Mouse (Mus musculus) myocyte (in vitro differentiated cells): ENCODE measurements around the gene Dnajc2. TPM values are rescaled to one million over a fixed set of nuclear protein-coding genes. Genes with fewer than 3 reads are reported as not detected.
A peak's percentile ranks its signal among the peaks of the same experiment; 100 is the strongest.

Experiments used
- H3K27me3 ChIP-seq: one replicate; pipeline ENCODE4 v1.6.1; 2011; ENCODE audit not compliant: control insufficient read depth, insufficient read depth, insufficient read length
- H3K36me3 ChIP-seq: one replicate; pipeline ENCODE4 v1.6.1; 2011; ENCODE audit not compliant: control insufficient read depth, insufficient read depth
- H3K4me2 ChIP-seq: one replicate; pipeline ENCODE4 v1.6.1; 2011; ENCODE audit warnings: low read depth, control low read depth
- H3K4me3 ChIP-seq: one replicate; pipeline ENCODE4 v1.5.1; 2011; ENCODE audit warnings: mild to moderate bottlenecking, control low read depth, moderate library complexity
- H3K79me2 ChIP-seq: one replicate; pipeline ENCODE4 v1.6.1; 2011; ENCODE audit not compliant: control insufficient read depth, insufficient read depth
- H3ac ChIP-seq: one replicate; pipeline ENCODE4 v1.6.1; 2011; ENCODE audit not compliant: control insufficient read depth, insufficient read length
- CEBPB ChIP-seq: IDR thresholded peaks from 2 replicates; pipeline ENCODE4 v1.6.1; 2011; ENCODE audit warnings: mild to moderate bottlenecking, moderate library complexity; ENCODE audit not compliant: poor library complexity, insufficient read depth, severe bottlenecking
- E2F4 ChIP-seq: IDR thresholded peaks from one replicate; pipeline ENCODE4 v1.6.1; 2011; ENCODE audit warnings: mild to moderate bottlenecking, control low read depth, moderate library complexity; ENCODE audit not compliant: insufficient read depth
- MAX ChIP-seq: IDR thresholded peaks from one replicate; pipeline ENCODE4 v1.6.1; 2011; ENCODE audit warnings: low read depth, mild to moderate bottlenecking, control low read depth
- MYOD1 ChIP-seq, 3 experiments: IDR thresholded peaks; one replicate each; pipeline ENCODE4 v1.6.1; 2011; ENCODE audit warnings: control low read depth in 2 of 3, low read depth in 2 of 3, mild to moderate bottlenecking in 2 of 3, moderate library complexity in 1 of 3; ENCODE audit not compliant: insufficient read length in 2 of 3, control insufficient read depth in 1 of 3
- MYOG ChIP-seq, 3 experiments: IDR thresholded peaks; one replicate each; pipeline ENCODE4 v1.6.1; 2011; ENCODE audit warnings: control low read depth in 2 of 3, low read depth in 2 of 3, mild to moderate bottlenecking in 2 of 3; ENCODE audit not compliant: insufficient read length in 2 of 3, control insufficient read depth in 1 of 3, insufficient read depth in 1 of 3
- POLR2A ChIP-seq: IDR thresholded peaks from one replicate; pipeline ENCODE4 v1.6.1; 2011; ENCODE audit warnings: low read depth, mild to moderate bottlenecking, control low read depth, moderate library complexity; ENCODE audit not compliant: insufficient read length
- POLR2AphosphoS2 ChIP-seq: IDR thresholded peaks from one replicate; pipeline ENCODE4 v1.6.1; 2011; ENCODE audit warnings: low read depth, control low read depth; ENCODE audit not compliant: insufficient read length
- REST ChIP-seq: IDR thresholded peaks from one replicate; pipeline ENCODE4 v1.6.1; 2011; ENCODE audit warnings: mild to moderate bottlenecking, control low read depth, moderate library complexity; ENCODE audit not compliant: insufficient read depth, insufficient read length
- SRF ChIP-seq: IDR thresholded peaks from one replicate; pipeline ENCODE4 v1.6.1; 2011; ENCODE audit warnings: low read depth; ENCODE audit not compliant: control insufficient read depth, insufficient read length
- TCF12 ChIP-seq: IDR thresholded peaks from one replicate; pipeline ENCODE4 v1.6.1; 2011; ENCODE audit warnings: mild to moderate bottlenecking, control low read depth; ENCODE audit not compliant: poor library complexity, insufficient read depth, severe bottlenecking
- TCF3 ChIP-seq: IDR thresholded peaks from one replicate; pipeline ENCODE4 v1.6.1; 2011; ENCODE audit warnings: low read depth, control low read depth; ENCODE audit not compliant: insufficient read length
- USF1 ChIP-seq: IDR thresholded peaks from one replicate; pipeline ENCODE4 v1.6.1; 2011; ENCODE audit warnings: low read depth, mild to moderate bottlenecking, control low read depth, moderate library complexity
- polyA plus RNA-seq: library from polyadenylated mRNA; unstranded; fragments of >200 nt; fragmentation: generic; extraction: Trizol; gene quantifications from one replicate; pipeline ENCODE4 v1.2.1, GENCODE M21; 2012; ENCODE audit warnings: missing spikeins

Dnajc2 gene
- polyA plus RNA-seq, 1 experiment: 15.4 TPM

DNA sequence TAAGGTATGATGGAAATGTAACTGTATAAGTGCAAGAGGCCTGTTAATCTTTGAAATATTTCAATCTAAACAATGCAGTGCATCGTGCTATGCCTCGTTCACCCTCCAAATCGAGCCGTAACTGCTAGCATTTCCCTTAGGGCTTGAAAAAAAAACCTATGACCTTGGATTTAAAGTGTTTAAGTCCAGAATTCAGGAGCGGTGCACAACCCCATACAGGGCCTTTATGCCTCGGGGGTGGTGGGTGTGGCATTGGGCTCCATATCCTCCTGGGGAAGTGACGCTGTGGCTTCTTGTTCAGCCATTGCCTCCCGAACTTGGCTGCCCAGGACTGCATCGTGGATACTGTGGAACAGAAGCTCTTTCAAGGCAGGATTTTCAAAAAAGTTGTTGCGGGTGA lies 25.9 kb upstream of the Dnajc2 start:
- no peak for TF ChIP-seq E2F4
- no peak for TF ChIP-seq MYOG (IDR thresholded peaks at IDR 0.05; ENCODE audit: control insufficient read depth in 1 of 3, insufficient read depth in 1 of 3, insufficient read length in 2 of 3, low read depth in 2 of 3)
- no peak for TF ChIP-seq POLR2A
- TF ChIP-seq MAX: no peak
- no peaks in the 10 kb centered on the region for H3K79me2 ChIP-seq

GRCm38 (mm10) chr5:21804837-21805236 lies 19.8 kb upstream of the Dnajc2 start:
- no peaks in the 10 kb centered on the region for H3K27me3 ChIP-seq
- peaks cover 3% of the 10 kb centered on the region for H3K79me2 ChIP-seq
- no peak overlapping the region for H3ac ChIP-seq
- H3K4me3 ChIP-seq: no peak overlapping the region
- TF ChIP-seq TCF12: no peak
- H3K36me3 ChIP-seq: peaks cover 33% of the 10 kb centered on the region
- no peak overlapping the region for H3K4me2 ChIP-seq

More for the DNA sequence above, 25.9 kb upstream of the Dnajc2 start:
- Histone ChIP-seq H3K4me2 (no peak overlapping the region), H3ac (no peak overlapping the region), H3K27me3 (no peaks in the 10 kb centered on the region), H3K36me3 (no peaks in the 10 kb centered on the region), H3K4me3 (no peak overlapping the region)

DNA sequence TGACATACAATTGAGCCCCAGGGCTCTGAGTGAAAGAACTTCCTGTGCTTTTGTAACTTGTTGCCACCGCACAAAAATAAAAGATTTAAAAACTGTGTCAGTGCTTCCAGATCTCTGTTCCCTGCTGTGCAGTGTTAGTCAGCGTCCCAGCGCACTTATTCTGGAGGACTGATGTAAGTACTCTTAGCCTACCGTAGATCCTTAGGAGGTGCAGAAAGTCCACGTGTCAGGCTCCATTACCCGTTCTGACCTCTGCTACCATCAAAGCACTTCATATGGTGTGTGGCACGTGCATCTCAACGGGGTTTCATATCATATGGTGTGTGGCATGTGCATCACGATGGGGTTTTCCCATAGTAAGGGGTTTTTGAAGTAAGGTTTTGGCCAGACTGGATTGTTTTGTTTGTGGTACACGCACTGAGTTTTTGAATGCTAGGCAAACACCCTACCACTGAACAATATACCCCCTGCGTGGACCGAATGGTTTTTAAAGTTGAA lies 18.7 kb upstream of the Dnajc2 start:
- Histone ChIP-seq H3K4me2 (no peak overlapping the region), H3K4me3 (no peak overlapping the region), H3K27me3 (no peaks in the 10 kb centered on the region), H3K36me3 (peaks cover 43% of the 10 kb centered on the region), H3ac (no peak overlapping the region), H3K79me2 (peaks cover 3% of the 10 kb centered on the region)
- TF ChIP-seq POLR2A: no peak

- Histone ChIP-seq H3K27me3 (no peaks in the 10 kb centered on the region), H3ac (no peak overlapping the region), H3K4me2 (no peak overlapping the region), H3K4me3 (no peak overlapping the region), H3K36me3 (peaks cover 49% of the 10 kb centered on the region), H3K79me2 (peaks cover 3% of the 10 kb centered on the region)
- no peak for TF ChIP-seq SRF
- TF ChIP-seq MYOG (IDR thresholded peaks at IDR 0.05; ENCODE audit: control insufficient read depth in 1 of 3, insufficient read depth in 1 of 3, insufficient read length in 2 of 3, low read depth in 2 of 3): no peak
- TF ChIP-seq E2F4: no peak
- no peak for TF ChIP-seq POLR2A
- TF ChIP-seq TCF3: no peak
- no peak for TF ChIP-seq TCF12
- no peak for TF ChIP-seq MAX
- no peak for TF ChIP-seq REST
- no peak for TF ChIP-seq POLR2AphosphoS2
- TF ChIP-seq USF1: no peak
- TF ChIP-seq CEBPB: no peak
- no peak for TF ChIP-seq MYOD1 (IDR thresholded peaks at IDR 0.05; ENCODE audit: control insufficient read depth in 1 of 3, insufficient read length in 2 of 3, low read depth in 2 of 3)
Observed at GRCm38 (mm10) chr5:21802907-21803306, 17.9 kb upstream of the Dnajc2 start.

DNA sequence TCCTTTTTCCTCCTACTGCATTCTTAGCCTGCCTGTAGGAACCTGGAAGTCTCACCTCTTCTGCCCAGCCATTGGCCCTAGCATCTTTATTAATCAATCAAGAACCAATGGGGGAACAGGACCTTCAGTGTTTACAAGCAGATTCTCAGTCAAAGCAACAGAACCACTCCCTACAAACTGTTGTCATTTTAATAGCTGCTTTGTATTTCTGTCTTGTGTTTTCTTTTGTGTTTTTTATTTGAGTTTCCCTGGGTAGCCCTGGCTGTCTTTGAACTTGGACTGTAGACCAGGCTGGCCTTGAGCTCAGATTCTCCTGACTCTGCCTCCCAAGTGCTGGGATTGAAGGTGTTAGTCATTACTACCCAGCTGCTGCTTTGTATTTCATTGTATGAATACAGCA lies 7.1 kb upstream of the Dnajc2 start:
- TF ChIP-seq TCF12 (no peak), USF1 (no peak), MAX (no peak), CEBPB (no peak), MYOG (IDR thresholded peaks at IDR 0.05; ENCODE audit: control insufficient read depth in 1 of 3, insufficient read depth in 1 of 3, insufficient read length in 2 of 3, low read depth in 2 of 3) (no peak), MYOD1 (IDR thresholded peaks at IDR 0.05; ENCODE audit: control insufficient read depth in 1 of 3, insufficient read length in 2 of 3, low read depth in 2 of 3) (no peak), REST (no peak), POLR2AphosphoS2 (no peak), E2F4 (no peak), SRF (no peak), TCF3 (no peak), POLR2A (no peak)
- Histone ChIP-seq H3K27me3 (no peaks in the 10 kb centered on the region), H3ac (no peak overlapping the region), H3K79me2 (peaks cover 81% of the 10 kb centered on the region), H3K36me3 (peaks cover 22% of the 10 kb centered on the region), H3K4me2 (no peak overlapping the region), H3K4me3 (no peak overlapping the region)

DNA sequence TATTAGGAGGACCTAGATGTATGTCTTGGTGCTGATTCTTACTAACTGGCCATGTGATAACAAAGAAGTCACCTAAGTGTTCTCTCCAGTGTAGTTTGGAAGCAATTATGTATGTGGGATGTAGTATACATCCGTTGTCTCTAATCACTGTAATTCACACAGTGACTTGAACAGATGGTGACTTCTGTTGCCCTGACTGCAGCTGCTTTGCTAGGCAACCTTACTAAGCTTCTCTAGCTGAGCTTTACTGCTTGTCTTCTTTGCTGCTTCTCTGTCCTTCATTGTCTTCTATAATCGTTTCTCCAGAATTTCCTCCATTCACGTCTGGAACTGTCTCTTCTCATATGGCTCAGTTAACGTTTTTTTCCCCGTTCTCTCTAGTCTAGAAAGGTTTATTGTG lies 4.0 kb upstream of the Dnajc2 start:
- Histone ChIP-seq H3K4me2 (peak overlapping the region; percentile 90), H3K36me3 (peaks cover 5% of the 10 kb centered on the region), H3K79me2 (peaks cover 79% of the 10 kb centered on the region), H3ac (no peak overlapping the region), H3K27me3 (no peaks in the 10 kb centered on the region), H3K4me3 (no peak overlapping the region)
- TF ChIP-seq MYOD1 (IDR thresholded peaks at IDR 0.05; ENCODE audit: control insufficient read depth in 1 of 3, insufficient read length in 2 of 3, low read depth in 2 of 3): peak in 1 of 3 experiments; percentile 19
- TF ChIP-seq POLR2AphosphoS2: no peak
